ENCODE assay signal across 12 mouse cellular contexts in genomic region chr10:108904371-108904770, GRCm38 (mm10).
"Had no signal": no experiment of that assay in that cellular context is flagged by ENCODE, and none has a peak within 500 bp of the region (broad histone marks: within the 10 kb centered on the region; RNA-seq: fewer than 3 reads in every experiment).

No protein-coding gene starts in this region.

- H3K4me2 ChIP-seq: limb, embryonic 12.5 days; liver, embryonic 13.5 days; lung, embryonic 15.5 days; midbrain, embryonic 12.5 days had no signal

- DNase-seq: kidney, adult 8-10 months; kidney, postnatal 25 days; liver; liver, embryonic 13.5 days; liver, postnatal 0 days; lung, postnatal 14 days; right cerebral cortex, postnatal 14 days had no signal

- H3K27ac ChIP-seq: limb, embryonic 12.5 days; liver, embryonic 13.5 days; lung, embryonic 15.5 days; macrophage; midbrain, embryonic 12.5 days had no signal

- H3K27me3 ChIP-seq: limb, embryonic 12.5 days; liver, embryonic 13.5 days; lung, embryonic 15.5 days; megakaryocyte, embryonic 14.5 days; midbrain, embryonic 12.5 days had no signal

- H3K9me3 ChIP-seq: limb, embryonic 12.5 days; liver, embryonic 13.5 days; lung, embryonic 15.5 days; midbrain, embryonic 12.5 days had no signal

- H3K36me3 ChIP-seq: limb, embryonic 12.5 days; liver, embryonic 13.5 days; lung, embryonic 15.5 days; midbrain, embryonic 12.5 days had no signal

- H3K4me1 ChIP-seq: limb, embryonic 12.5 days; liver, embryonic 13.5 days; lung, embryonic 15.5 days; megakaryocyte, embryonic 14.5 days; midbrain, embryonic 12.5 days had no signal

- H3K4me3 ChIP-seq: limb, embryonic 12.5 days; liver, embryonic 13.5 days; lung, embryonic 15.5 days; megakaryocyte, embryonic 14.5 days; midbrain, embryonic 12.5 days had no signal

- ATAC-seq: liver, postnatal 0 days had no signal

- H3K9ac ChIP-seq: limb, embryonic 12.5 days; liver, embryonic 13.5 days; liver, postnatal 0 days; lung, embryonic 15.5 days; midbrain, embryonic 12.5 days had no signal
